Mouse (Mus musculus) midbrain, embryonic 15.5 days (tissue): ENCODE data around the gene Srxn1. TPM values are rescaled to one million over a fixed set of nuclear protein-coding genes. Genes with fewer than 3 reads are reported as not detected.
A peak's percentile ranks its signal among the peaks of the same experiment; 100 is the strongest.

Source experiments
- ATAC-seq: fragments of 200-750 bp; cut with Nextera tagmentation; replicated peaks from 2 replicates; pipeline ENCODE4 v1.8.0; 2017; ENCODE audit warnings: moderate TSS enrichment
- H3K27ac ChIP-seq: fragments of 300-500 bp; sonication (generic); 2 replicates; pipeline ENCODE4 v1.5.1; 2015; ENCODE audit warnings: mild to moderate bottlenecking, inconsistent platforms
- H3K27me3 ChIP-seq: fragments of 300-500 bp; sonication (generic); replicated peaks from 2 replicates; pipeline ENCODE4 v1.6.1; 2015; ENCODE audit warnings: inconsistent platforms
- H3K36me3 ChIP-seq: fragments of 300-500 bp; sonication (generic); replicated peaks from 2 replicates; pipeline ENCODE4 v1.6.1; 2015; ENCODE audit warnings: inconsistent platforms
- H3K4me1 ChIP-seq: fragments of 300-500 bp; sonication (generic); 2 replicates; pipeline ENCODE4 v1.6.1; 2015; ENCODE audit warnings: inconsistent platforms
- H3K4me2 ChIP-seq: fragments of 300-500 bp; sonication (generic); 2 replicates; pipeline ENCODE4 v1.6.1; 2015; ENCODE audit warnings: inconsistent platforms, mild to moderate bottlenecking, moderate library complexity
- H3K4me3 ChIP-seq: fragments of 300-500 bp; sonication (generic); 2 replicates; pipeline ENCODE4 v1.5.1; 2015; ENCODE audit warnings: mild to moderate bottlenecking, inconsistent platforms
- H3K9ac ChIP-seq: fragments of 300-500 bp; sonication (generic); 2 replicates; pipeline ENCODE4 v1.6.1; 2015; ENCODE audit warnings: mild to moderate bottlenecking, inconsistent platforms
- H3K9me3 ChIP-seq: fragments of 300-500 bp; sonication (generic); 2 replicates; pipeline ENCODE4 v1.6.1; 2016; ENCODE audit warnings: inconsistent platforms
- WGBS: fragments of 180-500 bp; shearing (Covaris S2); methylation state at CpG from one replicate; pipeline ENCODE4 v1.1.7; 2015; ENCODE audit warnings: mixed read lengths; 5-methylcytosine and 5-hydroxymethylcytosine counted together
- polyA plus RNA-seq: library from polyadenylated mRNA; unstranded; fragments of >200 nt; fragmentation: Nextera tagmentation; extraction: Ambion mirVana; gene quantifications from 2 replicates; pipeline ENCODE4 v1.2.1, GENCODE M21; 2015

Gene Srxn1
- polyA plus RNA-seq, 1 experiment from 2014 or later, result 21.5 TPM

- peaks cover 18% of the 10 kb centered on the region for H3K4me1 ChIP-seq
- no peak overlapping the region for H3K9ac ChIP-seq
- WGBS, result 64% methylated on average over 7 of the region's 7 CpGs
- H3K36me3 ChIP-seq, result no peaks in the 10 kb centered on the region
- no peak overlapping the region for H3K4me3 ChIP-seq
- H3K9me3 ChIP-seq, result no peaks in the 10 kb centered on the region
- ATAC-seq, result no peak
- no peak overlapping the region for H3K27ac ChIP-seq
- no peak overlapping the region for H3K4me2 ChIP-seq
- no peaks in the 10 kb centered on the region for H3K27me3 ChIP-seq
These were observed 3.4 kb downstream of the Srxn1 start for GRCm38 (mm10) chr2:152108702-152109101.

- H3K9ac ChIP-seq, result no peak overlapping the region
- no peaks in the 10 kb centered on the region for H3K36me3 ChIP-seq
- peaks cover 20% of the 10 kb centered on the region for H3K4me1 ChIP-seq
- no peak overlapping the region for H3K4me2 ChIP-seq
- 87% methylated on average over 5 of the region's 5 CpGs for WGBS
- no peak overlapping the region for H3K4me3 ChIP-seq
- no peak overlapping the region for H3K27ac ChIP-seq
- H3K9me3 ChIP-seq, result no peaks in the 10 kb centered on the region
- no peak for ATAC-seq
- H3K27me3 ChIP-seq, result no peaks in the 10 kb centered on the region
These were observed 4.1 kb downstream of the Srxn1 start for GRCm38 (mm10) chr2:152109386-152109785.

DNA sequence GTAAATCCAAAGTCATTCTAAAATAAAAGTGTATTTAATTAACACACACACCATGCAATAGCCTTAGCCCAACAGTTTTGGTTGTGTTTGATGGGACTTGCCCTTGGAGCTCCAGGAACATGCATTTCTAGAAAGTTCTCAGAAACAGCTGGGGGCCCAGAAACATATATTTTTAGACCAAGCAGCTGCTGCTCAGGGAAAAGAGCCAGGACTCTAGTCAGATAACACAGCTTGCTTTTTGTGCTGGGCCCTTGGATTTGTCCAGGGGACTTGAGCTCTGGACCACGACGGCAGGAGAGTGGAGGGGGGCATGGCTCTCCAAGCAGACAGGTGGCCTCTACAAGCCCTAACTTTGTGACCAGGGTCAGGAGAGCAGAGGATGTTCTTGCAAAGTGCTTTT lies 6.0 kb downstream of the Srxn1 start:
- ATAC-seq, result no peak
- H3K4me3 ChIP-seq, result no peak overlapping the region
- H3K27ac ChIP-seq, result no peak overlapping the region
- H3K4me1 ChIP-seq, result peaks cover 16% of the 10 kb centered on the region
- H3K27me3 ChIP-seq, result no peaks in the 10 kb centered on the region
- 61% methylated on average over 2 of the region's 2 CpGs for WGBS
- no peaks in the 10 kb centered on the region for H3K9me3 ChIP-seq
- no peak overlapping the region for H3K9ac ChIP-seq
- no peaks in the 10 kb centered on the region for H3K36me3 ChIP-seq
- H3K4me2 ChIP-seq, result no peak overlapping the region

DNA sequence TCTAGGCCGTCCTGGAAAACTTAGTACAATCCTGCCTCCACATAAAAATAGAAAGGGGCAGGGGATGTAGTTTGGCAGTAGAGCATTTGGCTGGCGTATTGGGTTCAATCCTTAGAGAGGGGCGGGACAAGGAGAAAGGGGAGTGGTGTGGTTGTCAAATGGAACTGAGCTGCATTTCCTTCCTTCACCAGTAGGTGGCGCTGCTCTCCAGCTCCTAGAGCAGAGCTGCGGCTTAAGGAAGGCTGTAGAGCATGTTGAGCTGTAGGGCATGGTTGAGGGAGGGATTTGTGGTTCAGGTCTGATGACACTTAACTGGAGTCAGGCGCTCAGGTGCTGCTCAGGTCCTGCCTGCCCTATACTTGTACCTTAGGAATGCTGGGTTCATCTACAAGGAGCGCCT lies 6.6 kb downstream of the Srxn1 start:
- peak; percentile 81 for ATAC-seq
- H3K4me3 ChIP-seq, result no peak overlapping the region
- peaks cover 11% of the 10 kb centered on the region for H3K4me1 ChIP-seq
- no peak overlapping the region for H3K9ac ChIP-seq
- H3K4me2 ChIP-seq, result no peak overlapping the region
- H3K36me3 ChIP-seq, result no peaks in the 10 kb centered on the region
- no peak overlapping the region for H3K27ac ChIP-seq
- no peaks in the 10 kb centered on the region for H3K27me3 ChIP-seq
- 7% methylated on average over 7 of the region's 7 CpGs for WGBS
- no peaks in the 10 kb centered on the region for H3K9me3 ChIP-seq

DNA sequence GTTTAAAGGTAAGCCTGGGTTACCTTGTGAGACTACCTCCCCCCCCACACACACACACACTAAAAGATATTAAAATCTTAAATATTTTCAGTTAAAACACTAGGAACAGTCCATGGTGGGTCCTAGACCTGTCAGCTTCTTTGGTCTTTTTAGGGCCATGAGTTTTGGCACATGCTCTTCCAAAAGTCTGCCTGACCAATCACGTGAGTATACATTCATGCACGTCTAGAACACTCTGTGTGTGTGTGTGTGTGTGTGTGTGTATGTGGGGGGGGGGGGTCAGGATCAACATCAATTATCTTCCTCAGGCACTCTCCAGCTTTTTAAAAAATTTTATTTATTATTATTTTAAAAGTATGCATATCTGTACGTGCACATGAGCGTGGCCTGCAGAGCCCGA lies 7.2 kb downstream of the Srxn1 start:
- Histone ChIP-seq H3K27me3 (no peaks in the 10 kb centered on the region), H3K27ac (no peak overlapping the region), H3K9ac (no peak overlapping the region), H3K4me2 (no peak overlapping the region), H3K9me3 (no peaks in the 10 kb centered on the region), H3K36me3 (no peaks in the 10 kb centered on the region), H3K4me1 (peaks cover 11% of the 10 kb centered on the region), H3K4me3 (no peak overlapping the region)
- ATAC-seq, result no peak
- 73% methylated on average over 5 of the region's 5 CpGs for WGBS

GRCm38 (mm10) chr2:152112970-152113369 lies 7.7 kb downstream of the Srxn1 start:
- Histone ChIP-seq H3K4me2 (no peak overlapping the region), H3K36me3 (no peaks in the 10 kb centered on the region), H3K4me1 (peaks cover 11% of the 10 kb centered on the region), H3K9me3 (no peaks in the 10 kb centered on the region), H3K4me3 (no peak overlapping the region), H3K9ac (no peak overlapping the region), H3K27me3 (no peaks in the 10 kb centered on the region), H3K27ac (no peak overlapping the region)
- ATAC-seq, result no peak
- WGBS, result 68% methylated on average over 10 of the region's 10 CpGs

DNA sequence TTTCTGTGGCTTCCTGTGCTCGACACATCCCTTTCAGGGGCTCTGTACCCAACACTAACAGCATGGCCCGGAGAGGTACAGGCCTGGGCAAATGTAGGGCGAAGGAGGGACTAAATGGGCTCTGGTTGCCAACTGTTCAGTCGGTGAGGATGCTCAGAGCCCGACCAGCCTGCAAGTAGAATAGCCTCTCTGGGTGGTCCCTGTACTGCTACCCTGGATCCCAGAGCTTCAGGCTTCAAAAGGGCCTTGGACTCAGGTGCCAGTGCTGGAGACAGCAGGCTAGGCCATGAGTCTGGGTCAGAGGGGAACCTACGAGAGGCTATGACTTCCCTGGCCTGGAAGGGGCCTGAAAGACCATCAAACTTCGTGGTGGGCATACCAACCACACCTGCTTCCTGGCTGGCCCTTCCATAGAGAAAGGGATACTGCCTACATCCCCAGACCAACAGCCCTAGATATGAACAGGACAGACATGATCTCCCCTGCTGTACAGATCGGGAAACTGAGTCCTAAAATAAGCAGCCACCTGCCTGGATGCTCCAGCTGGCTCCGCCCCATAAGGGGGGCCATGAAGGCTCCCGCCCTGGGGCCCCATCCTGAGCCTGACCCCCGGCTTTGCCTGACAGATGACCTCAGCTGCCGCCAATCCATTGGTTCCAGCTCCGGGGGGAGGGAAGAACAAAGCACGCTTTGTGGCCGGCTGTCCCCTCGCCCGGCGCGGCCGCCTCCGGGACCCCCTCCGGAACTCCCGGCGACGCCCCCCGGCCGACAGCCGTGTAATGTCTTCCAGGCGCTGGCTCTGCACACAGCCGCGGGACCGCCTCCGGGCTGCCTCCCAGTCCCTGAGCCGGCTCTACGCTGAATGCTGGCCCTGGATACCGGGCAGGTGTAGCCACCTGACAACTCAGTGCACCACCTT lies 9.0 kb downstream of the Srxn1 start:
- ATAC-seq, result peak; percentile 53
- Histone ChIP-seq H3K36me3 (no peaks in the 10 kb centered on the region), H3K27me3 (no peaks in the 10 kb centered on the region), H3K4me2 (peak overlapping the region; percentile 69), H3K4me3 (peak overlapping the region; percentile 34), H3K9me3 (no peaks in the 10 kb centered on the region), H3K9ac (peak overlapping the region; percentile 34), H3K4me1 (peaks cover 11% of the 10 kb centered on the region), H3K27ac (no peak overlapping the region)
- WGBS, result 12% methylated on average over 36 of the region's 36 CpGs

- Histone ChIP-seq H3K27ac (no peak overlapping the region), H3K4me1 (peaks cover 11% of the 10 kb centered on the region), H3K4me3 (no peak overlapping the region), H3K36me3 (no peaks in the 10 kb centered on the region), H3K27me3 (no peaks in the 10 kb centered on the region), H3K4me2 (no peak overlapping the region), H3K9ac (no peak overlapping the region), H3K9me3 (no peaks in the 10 kb centered on the region)
- ATAC-seq, result no peak
- WGBS, result 87% methylated on average over 7 of the region's 7 CpGs
These were observed 12.4 kb downstream of the Srxn1 start for GRCm38 (mm10) chr2:152117694-152118093.

DNA sequence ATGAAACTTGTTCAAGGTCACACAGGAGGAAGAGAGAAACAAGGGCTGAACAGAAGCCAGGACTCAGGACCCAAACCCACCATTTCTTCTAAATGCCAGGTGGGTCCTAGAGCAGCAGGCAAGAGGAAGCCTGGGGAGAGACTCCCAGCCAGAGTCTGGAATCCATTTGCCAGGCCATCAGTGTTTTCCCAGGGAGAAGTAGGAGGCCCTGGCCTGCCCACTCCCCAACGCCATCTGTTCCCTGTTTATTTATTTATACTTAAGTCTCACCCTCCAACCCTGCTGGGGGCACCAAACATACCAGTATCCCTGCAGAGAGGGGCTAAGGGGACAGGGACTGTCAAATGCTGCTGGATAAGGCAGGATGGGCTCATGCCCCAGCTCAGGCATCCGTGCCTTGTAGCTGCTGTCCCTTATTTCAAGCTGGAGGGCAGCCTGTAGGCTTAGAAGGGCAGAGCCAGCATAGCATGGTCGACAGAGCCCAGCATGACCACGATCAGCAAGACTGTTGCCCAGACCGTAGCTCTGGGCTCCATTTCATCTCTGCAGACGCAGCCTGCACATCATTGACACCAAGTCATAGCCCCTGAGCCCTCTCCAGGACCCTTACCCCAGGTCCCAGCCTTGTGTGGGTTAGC lies 14.0 kb downstream of the Srxn1 start:
- 45% methylated on average over 6 of the region's 6 CpGs for WGBS
- H3K27ac ChIP-seq, result no peak overlapping the region

DNA sequence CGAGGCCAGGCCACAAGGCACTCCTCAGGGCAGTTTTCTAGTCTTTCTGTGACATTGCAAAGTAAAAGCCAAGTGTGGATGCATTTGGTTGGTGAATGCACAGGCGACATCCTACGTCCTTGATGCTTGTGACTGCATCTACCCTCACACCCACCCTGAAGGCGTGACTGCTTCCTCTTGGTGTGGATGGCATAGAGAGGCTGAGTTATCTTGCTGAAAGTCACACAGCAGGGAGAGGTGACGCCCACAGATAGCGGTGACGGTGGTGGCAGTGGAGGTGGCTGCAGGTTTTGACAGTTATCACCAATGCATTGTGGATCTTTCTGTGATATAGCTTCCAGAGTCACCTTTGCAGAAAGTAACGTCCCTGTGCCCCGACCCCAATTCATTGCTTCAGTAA lies 17.6 kb downstream of the Srxn1 start:
- Histone ChIP-seq H3K4me2 (no peak overlapping the region), H3K27me3 (no peaks in the 10 kb centered on the region), H3K36me3 (no peaks in the 10 kb centered on the region), H3K4me1 (no peaks in the 10 kb centered on the region), H3K9me3 (no peaks in the 10 kb centered on the region), H3K9ac (no peak overlapping the region), H3K27ac (no peak overlapping the region), H3K4me3 (no peak overlapping the region)
- 78% methylated on average over 9 of the region's 9 CpGs for WGBS
- ATAC-seq, result no peak

More for the DNA sequence above, 14.0 kb downstream of the Srxn1 start:
- Histone ChIP-seq H3K4me1 (peaks cover 9% of the 10 kb centered on the region), H3K4me2 (no peak overlapping the region), H3K9me3 (no peaks in the 10 kb centered on the region), H3K36me3 (no peaks in the 10 kb centered on the region), H3K27me3 (no peaks in the 10 kb centered on the region), H3K9ac (no peak overlapping the region), H3K4me3 (no peak overlapping the region)
- ATAC-seq, result no peak

DNA sequence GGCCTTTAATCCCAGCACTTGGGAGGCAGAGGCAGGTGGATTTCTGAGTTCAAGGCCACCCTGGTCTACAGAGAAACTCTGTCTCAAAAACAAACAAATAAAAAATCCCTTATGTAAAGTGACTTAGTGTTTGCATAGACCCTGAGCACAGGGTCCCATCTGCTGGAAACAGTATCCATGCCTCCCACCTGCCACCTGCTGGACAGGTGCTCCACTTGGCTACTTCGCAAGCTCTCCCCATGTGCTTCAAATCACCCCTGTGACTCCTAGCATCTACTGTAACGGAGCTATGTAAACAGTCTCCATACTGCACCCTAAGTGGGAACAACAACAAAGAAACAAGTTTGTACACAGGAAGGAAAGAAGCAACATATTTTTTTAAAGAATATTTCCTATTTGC lies 23.3 kb downstream of the Srxn1 start:
- ATAC-seq, result no peak
- no peaks in the 10 kb centered on the region for H3K27me3 ChIP-seq
- H3K4me1 ChIP-seq, result no peaks in the 10 kb centered on the region
- H3K36me3 ChIP-seq, result no peaks in the 10 kb centered on the region
- H3K4me2 ChIP-seq, result no peak overlapping the region
- 74% methylated on average over 2 of the region's 2 CpGs for WGBS
- no peak overlapping the region for H3K9ac ChIP-seq
- H3K27ac ChIP-seq, result no peak overlapping the region
- no peak overlapping the region for H3K4me3 ChIP-seq
- no peaks in the 10 kb centered on the region for H3K9me3 ChIP-seq

- Histone ChIP-seq H3K9ac (no peak overlapping the region), H3K4me1 (no peaks in the 10 kb centered on the region), H3K9me3 (no peaks in the 10 kb centered on the region), H3K4me3 (no peak overlapping the region), H3K27ac (no peak overlapping the region), H3K36me3 (no peaks in the 10 kb centered on the region), H3K27me3 (no peaks in the 10 kb centered on the region), H3K4me2 (no peak overlapping the region)
- 76% methylated on average over 3 of the region's 3 CpGs for WGBS
- ATAC-seq, result no peak
These were observed 24.5 kb downstream of the Srxn1 start for GRCm38 (mm10) chr2:152129778-152130177.

DNA sequence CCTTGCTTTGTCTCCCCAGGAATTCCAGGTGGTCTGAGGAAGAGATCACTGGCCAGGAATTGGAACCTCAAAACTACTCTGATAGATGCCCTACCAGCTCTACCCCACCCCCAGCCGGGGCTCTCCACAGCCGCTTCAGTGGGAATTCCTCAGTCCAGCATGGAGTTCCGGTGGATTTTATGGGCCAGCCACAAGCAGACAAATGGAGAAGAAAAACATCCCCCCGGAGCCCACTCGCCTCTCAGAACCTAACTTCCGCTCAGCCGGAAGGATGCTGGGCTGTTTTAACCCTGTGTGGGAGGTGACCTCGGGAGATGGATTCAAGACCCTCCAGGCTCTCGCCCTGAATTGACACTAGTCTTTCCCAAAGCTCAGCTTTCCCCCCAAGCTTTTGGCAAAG lies 26.7 kb downstream of the Srxn1 start:
- no peaks in the 10 kb centered on the region for H3K27me3 ChIP-seq
- no peaks in the 10 kb centered on the region for H3K9me3 ChIP-seq
- ATAC-seq, result no peak
- H3K36me3 ChIP-seq, result no peaks in the 10 kb centered on the region
- no peak overlapping the region for H3K9ac ChIP-seq
- no peak overlapping the region for H3K4me2 ChIP-seq
- no peak overlapping the region for H3K27ac ChIP-seq
- H3K4me3 ChIP-seq, result no peak overlapping the region
- WGBS, result 69% methylated on average over 9 of the region's 9 CpGs
- no peaks in the 10 kb centered on the region for H3K4me1 ChIP-seq
